Mouse (Mus musculus) brain, embryonic 14.5 days (tissue): ENCODE measurements at regions not wholly inside any gene's neighbourhood (a gene's known extent, or its start where the extent isn't known, plus 50 kb on each side); places are given as distances from the start of the nearest gene placed in this dataset.
A peak's percentile ranks its signal among the peaks of the same experiment; 100 is the strongest.

Experiments
- DNase-seq: peaks from one replicate; pipeline ENCODE4 v3.0.0-alpha.2; 2011; ENCODE audit warnings: low read depth
- CTCF ChIP-seq: fragments of 200-500 bp; IDR thresholded peaks from 2 replicates; pipeline ENCODE4 v1.5.1; 2012; ENCODE audit warnings: inconsistent platforms, mild to moderate bottlenecking, moderate library complexity, borderline replicate concordance; ENCODE audit not compliant: insufficient read depth, insufficient read length; ENCODE audit errors: extremely low read depth
- POLR2A ChIP-seq: fragments of 200-500 bp; IDR thresholded peaks from 2 replicates; pipeline ENCODE4 v1.6.1; 2012; ENCODE audit warnings: mild to moderate bottlenecking, inconsistent platforms, borderline replicate concordance; ENCODE audit not compliant: poor library complexity, insufficient read depth, insufficient read length, severe bottlenecking; ENCODE audit errors: extremely low read depth

DNA sequence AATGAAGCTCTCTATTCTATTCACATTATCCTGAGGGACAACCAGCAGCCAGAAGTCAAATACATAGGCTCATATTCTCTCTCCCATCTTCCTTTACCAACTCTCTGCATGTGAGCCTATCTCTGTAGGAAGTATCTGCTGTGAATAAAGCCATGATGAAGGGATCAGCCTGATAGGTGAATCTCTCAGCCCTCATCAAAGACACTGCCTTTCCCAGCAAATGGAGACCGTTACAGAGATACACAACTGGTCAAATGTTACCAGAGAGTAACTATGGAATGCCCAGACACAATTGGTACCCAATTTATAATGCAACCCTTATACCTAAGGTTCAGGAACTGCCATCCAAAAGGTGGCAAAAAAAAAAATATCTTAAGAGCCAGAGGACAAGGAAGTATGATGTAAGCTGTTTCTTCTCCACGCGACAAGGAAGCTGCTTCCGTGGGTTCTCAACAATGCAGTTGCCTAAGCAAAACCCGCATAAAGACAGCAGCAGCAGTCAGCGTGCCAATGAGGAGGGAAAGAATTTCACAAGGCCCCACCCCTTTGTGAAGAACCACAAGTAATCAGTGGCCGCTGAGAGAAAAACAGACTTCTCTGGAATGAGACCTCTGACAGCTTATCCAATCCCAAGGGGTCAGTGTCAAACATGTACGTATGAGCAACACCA is 248.9 kb downstream of the Dhx15 start:
- no peak for TF ChIP-seq CTCF
- TF ChIP-seq POLR2A, result no peak
- peak; percentile 12 for DNase-seq

DNA sequence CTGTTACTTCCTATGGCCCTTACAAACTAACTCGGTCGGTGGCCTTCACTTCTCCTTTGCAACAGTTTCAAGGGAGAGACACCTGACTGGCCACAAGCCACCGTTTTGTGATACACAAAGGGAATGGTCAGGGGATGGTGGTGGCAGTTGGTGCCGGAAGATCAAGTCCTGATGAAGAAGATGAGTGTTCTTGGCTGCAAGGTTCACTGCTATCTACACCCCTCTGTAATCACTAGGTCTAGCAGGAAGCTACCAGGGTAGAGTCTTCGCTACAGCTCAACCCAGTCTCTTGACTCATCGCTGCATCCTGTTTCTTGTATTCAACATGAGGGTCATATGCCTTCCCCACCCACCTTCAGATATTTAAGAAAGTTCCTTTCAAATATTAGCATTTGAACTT is 251.5 kb downstream of the Dhx15 start:
- TF ChIP-seq POLR2A, result no peak
- no peak for TF ChIP-seq CTCF
- DNase-seq, result no peak

DNA sequence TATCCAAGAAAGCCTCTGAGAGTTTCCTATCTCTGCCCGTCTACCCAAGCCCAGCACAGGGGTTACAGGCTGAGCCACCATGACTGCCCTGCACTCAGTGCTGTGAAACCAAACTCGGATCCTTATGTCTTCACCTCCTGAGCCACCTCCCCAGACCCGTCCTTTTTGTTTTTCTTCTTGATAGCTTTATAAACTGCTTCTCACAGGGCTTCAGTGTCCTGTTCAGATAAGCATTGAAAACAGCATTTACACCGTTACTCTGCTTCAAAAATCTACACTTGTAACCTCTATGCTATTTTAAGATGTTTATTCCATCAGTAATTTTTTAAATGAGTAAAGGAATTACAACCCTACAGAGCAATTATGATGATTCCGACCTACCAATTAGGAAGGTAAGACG is 253.0 kb downstream of the Dhx15 start:
- no peak for DNase-seq
- TF ChIP-seq CTCF (no peak), POLR2A (no peak)

DNA sequence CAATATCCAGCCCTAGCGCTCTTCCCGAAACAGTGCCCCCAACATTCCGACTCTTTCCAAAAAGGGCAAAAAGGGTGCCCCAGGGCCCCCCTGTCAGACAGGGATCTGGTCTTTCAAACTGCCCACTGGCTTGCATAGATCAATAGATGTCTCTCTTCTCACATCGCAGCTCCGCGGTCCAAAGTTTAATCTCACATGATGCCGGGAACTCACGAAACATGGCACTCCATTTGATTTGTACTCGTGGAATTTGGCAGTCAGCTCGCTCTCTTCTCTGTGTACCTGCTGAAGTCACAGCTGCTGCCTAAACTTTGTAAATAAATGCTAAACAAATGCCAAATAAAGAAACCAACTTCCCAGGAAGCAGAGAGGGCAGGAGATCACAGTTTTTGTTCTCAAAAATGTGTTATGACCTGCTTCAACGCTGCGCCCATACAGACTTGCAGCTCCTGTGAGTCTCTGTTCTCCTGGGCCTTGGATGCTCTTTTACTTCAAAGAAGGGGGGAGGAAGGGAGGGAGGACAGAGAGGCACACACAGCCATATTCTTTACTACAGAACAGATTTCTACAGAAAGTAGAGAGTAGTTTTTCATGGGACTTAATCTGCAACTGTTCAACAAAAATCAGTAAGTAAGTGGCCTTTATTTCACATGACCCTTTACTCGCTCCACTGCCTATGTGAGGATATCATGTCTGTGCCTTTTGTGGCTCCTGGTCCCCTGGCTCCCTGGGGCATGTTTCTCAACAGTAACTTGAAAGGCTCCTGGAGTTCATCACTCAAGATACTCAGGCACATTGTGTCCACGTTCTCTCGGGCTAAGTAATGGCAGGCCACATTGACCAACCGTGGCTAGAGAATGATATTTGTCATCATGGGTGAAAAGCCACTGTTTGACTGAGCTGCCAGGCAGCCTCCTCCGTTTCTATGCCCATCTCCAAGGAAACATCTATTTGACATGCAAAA is 254.6 kb downstream of the Dhx15 start:
- TF ChIP-seq CTCF (no peak), POLR2A (no peak)

DNA sequence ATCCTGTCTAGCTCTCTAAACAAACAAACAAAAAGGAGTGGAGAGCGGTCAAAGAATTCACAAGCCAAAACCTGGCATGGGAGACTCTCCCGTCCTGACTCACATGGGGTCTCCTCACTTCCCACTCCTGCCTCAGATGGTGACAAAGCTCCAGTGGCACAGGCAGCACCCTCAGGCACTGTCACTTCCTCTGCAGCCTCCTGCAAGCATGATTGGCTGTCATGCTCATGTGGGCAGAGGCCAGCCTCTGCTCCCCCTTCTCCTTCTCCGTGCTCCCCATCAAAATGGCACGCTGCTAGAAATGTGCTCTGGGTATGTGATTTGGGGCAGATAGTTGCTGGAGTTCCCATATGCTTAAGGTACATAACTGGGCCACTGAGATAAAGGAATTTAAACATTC is 255.4 kb downstream of the Dhx15 start:
- TF ChIP-seq POLR2A, result no peak
- no peak for TF ChIP-seq CTCF
- no peak for DNase-seq

More for the DNA sequence above, 254.6 kb downstream of the Dhx15 start:
- peak; percentile 8 for DNase-seq

DNA sequence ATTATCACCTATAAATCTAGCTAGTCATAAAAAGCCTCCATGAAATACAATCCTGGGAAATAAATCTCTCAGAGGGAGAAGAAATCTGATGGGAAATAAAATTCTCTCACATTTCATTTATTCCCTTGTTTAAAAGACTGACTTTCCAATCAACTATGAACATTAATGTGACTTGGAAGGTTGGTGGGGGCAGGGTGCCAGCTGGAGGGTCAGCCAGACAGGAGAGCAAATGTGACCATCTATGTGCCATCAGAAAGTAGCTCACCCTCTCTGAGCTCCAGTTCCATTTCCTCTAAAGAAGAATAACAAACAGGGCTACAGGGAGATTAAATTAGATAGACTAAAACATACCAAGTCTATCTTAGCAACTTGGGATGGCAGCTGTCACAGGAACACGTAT is 257.0 kb downstream of the Dhx15 start:
- no peak for TF ChIP-seq CTCF
- no peak for TF ChIP-seq POLR2A
- DNase-seq, result no peak

DNA sequence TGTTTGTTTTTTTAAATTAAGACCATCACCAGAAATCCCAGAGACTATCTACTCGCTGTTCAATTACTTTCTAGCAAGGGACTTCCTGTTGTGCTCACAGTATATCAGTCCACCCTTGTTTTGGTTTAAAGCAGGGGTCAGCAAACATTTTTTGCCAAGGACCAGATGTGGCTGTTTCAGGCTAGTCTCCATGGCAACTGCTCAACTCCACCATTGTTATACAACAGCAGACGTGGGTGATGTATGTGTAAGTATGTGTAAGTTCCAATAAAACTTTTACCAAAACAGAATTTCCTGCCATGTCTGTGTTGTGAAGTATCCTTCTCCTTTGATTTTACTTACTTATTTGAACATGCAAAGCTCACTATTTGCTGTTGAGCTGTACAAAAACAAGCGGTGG is 259.9 kb downstream of the Dhx15 start:
- no peak for DNase-seq
- no peak for TF ChIP-seq POLR2A
- no peak for TF ChIP-seq CTCF

DNA sequence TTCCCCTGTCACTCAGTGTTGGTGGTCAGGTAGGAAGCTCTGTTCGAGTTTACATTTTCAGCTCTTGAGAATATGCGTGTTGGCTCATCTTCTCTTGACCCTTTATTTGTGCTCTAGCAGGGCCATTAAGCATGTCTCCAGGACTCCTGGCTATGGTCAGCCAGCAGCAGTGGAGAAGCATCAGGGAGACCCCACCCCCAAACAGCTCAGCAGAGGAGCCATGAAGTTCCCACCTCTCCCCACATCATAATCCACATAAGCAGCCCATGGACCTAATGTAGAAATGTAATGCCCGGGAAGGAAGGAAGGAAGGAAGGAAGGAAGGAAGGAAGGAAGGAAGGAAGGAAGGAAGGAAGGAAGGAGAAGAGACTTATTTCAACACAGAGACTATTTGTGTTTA is 261.5 kb downstream of the Dhx15 start:
- no peak for DNase-seq
- TF ChIP-seq CTCF (no peak), POLR2A (no peak)

DNA sequence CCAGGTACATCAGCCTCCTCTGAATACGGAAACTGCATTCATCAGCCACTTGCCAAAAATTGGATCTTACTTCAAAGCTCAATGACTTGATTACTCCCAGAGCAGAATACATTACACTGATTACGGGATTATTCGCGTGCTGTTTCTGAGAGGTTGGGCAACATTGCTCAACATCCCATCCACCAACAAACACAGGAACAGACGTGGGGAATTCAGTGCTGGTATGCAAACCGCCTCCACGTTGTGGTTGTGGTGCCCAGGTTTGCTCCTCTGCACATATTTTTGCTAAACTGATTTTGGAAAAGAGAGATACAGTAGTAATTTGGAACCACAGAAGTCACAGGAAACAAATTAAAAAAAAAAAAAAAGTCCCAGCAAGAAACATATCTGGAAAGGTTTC is 266.9 kb downstream of the Dhx15 start:
- DNase-seq, result peak; percentile 29

DNA sequence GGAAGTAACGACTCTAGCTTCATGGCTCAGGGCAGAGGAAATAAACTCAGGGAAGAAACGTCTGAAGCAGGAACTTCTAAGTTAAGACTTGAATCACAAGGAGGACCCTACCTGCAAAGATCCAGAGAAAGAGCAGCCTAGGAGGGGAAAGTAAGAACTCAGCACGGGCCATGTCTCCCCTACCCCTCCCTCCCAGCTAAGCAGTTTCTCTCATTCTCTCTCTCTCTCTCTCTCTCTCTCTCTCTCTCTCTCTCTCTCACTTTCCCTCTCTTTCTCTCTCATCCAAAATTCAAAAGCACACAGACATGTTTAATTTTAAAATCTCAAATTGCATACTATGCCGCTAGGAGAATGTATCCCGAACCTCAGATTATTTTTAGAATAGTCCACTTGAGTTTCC is 267.3 kb downstream of the Dhx15 start:
- TF ChIP-seq CTCF (no peak), POLR2A (no peak)
- no peak for DNase-seq

More for the DNA sequence above, 266.9 kb downstream of the Dhx15 start:
- TF ChIP-seq CTCF, result no peak
- no peak for TF ChIP-seq POLR2A

DNA sequence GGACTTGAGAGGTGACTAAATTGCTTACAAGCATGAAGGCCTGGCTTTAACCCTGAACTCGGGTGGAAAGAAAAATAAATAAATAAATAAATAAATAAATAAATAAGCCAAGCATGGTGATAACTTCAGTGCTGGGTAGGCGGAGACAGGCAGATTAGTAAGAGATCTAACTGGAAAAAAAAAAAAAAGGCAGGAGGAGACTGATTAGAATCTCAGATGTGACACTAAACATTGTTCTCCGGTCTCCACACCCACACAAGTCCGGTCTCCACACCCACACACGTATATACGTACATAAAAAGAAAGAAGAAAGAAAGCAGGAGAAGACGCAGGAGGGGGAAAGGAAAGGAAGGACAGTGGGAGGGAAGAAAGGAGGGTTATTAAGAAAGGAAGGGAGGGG is 267.8 kb downstream of the Dhx15 start:
- DNase-seq, result no peak
- TF ChIP-seq POLR2A, result no peak
- no peak for TF ChIP-seq CTCF

DNA sequence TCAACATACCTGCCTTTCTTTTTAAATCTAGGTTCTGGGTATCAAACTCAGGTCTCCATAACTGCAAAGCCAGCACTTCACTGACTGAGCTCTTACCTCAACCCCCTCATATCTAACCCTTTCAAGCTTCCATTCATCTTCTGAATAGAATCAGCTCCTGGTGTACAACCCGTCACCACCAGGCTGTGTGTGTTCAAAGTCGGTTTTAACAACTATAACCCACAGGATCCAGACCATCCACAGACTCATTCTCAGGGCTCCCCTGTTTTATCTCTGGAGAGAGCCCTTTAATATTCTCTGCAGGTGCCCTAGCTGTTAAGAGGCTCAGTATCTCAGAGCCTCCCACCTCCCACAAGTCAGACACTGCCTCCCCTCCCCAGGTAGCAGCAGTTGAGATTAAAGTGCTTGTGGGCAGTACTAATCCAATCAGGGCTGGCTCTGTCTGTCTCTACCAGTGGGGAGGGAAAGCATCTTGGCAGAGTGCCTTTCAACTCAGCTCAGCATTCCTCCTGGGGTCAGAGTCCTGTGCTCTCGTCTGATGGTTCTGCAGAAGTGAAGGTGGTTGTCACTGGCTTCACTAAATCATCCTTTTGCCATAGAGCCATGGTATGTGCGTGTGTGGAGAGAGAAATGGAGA is 272.4 kb downstream of the Dhx15 start:
- TF ChIP-seq POLR2A, result no peak
- no peak for TF ChIP-seq CTCF
- peak; percentile 51 for DNase-seq

DNA sequence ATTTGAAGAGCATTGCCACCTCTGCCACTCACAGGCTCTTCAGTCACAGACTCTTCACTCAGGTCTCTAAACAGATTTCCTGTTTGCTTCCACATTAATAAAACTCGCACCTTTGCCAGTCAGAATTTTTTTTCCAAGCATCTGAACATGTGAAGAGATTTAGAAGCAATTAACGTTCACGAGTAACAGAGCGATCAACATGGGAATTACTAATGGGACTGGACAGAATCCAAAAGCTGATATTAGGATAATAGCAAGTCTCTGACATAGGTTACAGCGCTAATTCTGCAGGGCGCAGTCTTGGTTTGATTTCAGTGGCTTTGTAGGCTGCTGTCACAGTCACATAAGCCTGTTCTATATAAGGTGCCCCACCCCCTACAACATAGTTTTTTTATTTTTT is 275.6 kb downstream of the Dhx15 start:
- peak; percentile 74 for DNase-seq
- TF ChIP-seq CTCF (no peak), POLR2A (no peak)
